Mouse (Mus musculus) left cerebral cortex, adult 9 months (tissue): Measurements from ENCODE around the gene Lin52.
A peak's percentile ranks its signal among the peaks of the same experiment; 100 is the strongest.

ENCODE experiments used
- DNase-seq, 2 experiments: peaks; one replicate each; pipeline ENCODE4 v3.0.0; 2022; ENCODE audit warnings: low spot score in 2 of 2

Gene Lin52

GRCm38 (mm10) chr12:84468701-84469100 is 17.5 kb downstream of the Lin52 start:
- DNase-seq: peak in 1 of 2 experiments; percentile 15

- no peak for DNase-seq
Measured at GRCm38 (mm10) chr12:84478937-84479336, 27.7 kb downstream of the Lin52 start.

- no peak for DNase-seq
Measured at GRCm38 (mm10) chr12:84481251-84481650, 30.0 kb downstream of the Lin52 start.

GRCm38 (mm10) chr12:84482778-84483585 is 31.8 kb downstream of the Lin52 start:
- no peak for DNase-seq

- DNase-seq: peak in 1 of 2 experiments; percentile 5
Measured at GRCm38 (mm10) chr12:84487324-84488056, 36.3 kb downstream of the Lin52 start.

GRCm38 (mm10) chr12:84496795-84497194 is 45.6 kb downstream of the Lin52 start:
- no peak for DNase-seq

- no peak for DNase-seq
Measured at GRCm38 (mm10) chr12:84500528-84501263, 49.5 kb downstream of the Lin52 start.

GRCm38 (mm10) chr12:84501278-84501677 is 50.1 kb downstream of the Lin52 start:
- no peak for DNase-seq

GRCm38 (mm10) chr12:84506856-84507255 is 55.6 kb downstream of the Lin52 start:
- no peak for DNase-seq

GRCm38 (mm10) chr12:84512016-84512415 is 60.8 kb downstream of the Lin52 start:
- no peak for DNase-seq

GRCm38 (mm10) chr12:84515486-84515885 is 64.3 kb downstream of the Lin52 start:
- no peak for DNase-seq

- DNase-seq: no peak
Measured at GRCm38 (mm10) chr12:84516642-84517041, 65.4 kb downstream of the Lin52 start.

- no peak for DNase-seq
Measured at GRCm38 (mm10) chr12:84518018-84518417, 66.8 kb downstream of the Lin52 start.

- no peak for DNase-seq
Measured at GRCm38 (mm10) chr12:84523728-84524127, 72.5 kb downstream of the Lin52 start.

GRCm38 (mm10) chr12:84524147-84525050 is 73.2 kb downstream of the Lin52 start:
- DNase-seq: no peak

- no peak for DNase-seq
Measured at GRCm38 (mm10) chr12:84525422-84525821, 74.2 kb downstream of the Lin52 start.

- no peak for DNase-seq
Measured at GRCm38 (mm10) chr12:84530426-84530825, 79.2 kb downstream of the Lin52 start.

GRCm38 (mm10) chr12:84531906-84532829 is 80.9 kb downstream of the Lin52 start:
- peak; percentile 28 to 31 for DNase-seq

GRCm38 (mm10) chr12:84532830-84533199 is 81.6 kb downstream of the Lin52 start:
- DNase-seq: no peak
